Mouse (Mus musculus): ENCODE data around the gene Ccdc84.
A peak's percentile ranks its signal among the peaks of the same experiment; 100 is the strongest.
"Not testable (repeated sequence)": the region's sequence is repeated elsewhere in the genome, so short reads cannot be mapped to it uniquely, and the experiment has no call there.

Gene Ccdc84

GRCm38 (mm10) chr9:44408693-44409092 is 9.7 kb downstream of the Ccdc84 start:
- not testable (repeated sequence) for DNase-seq (ENCODE audit: low spot score)

- no peak for DNase-seq (ENCODE audit: low spot score)
Measured at GRCm38 (mm10) chr9:44407752-44408097, 10.6 kb downstream of the Ccdc84 start.

GRCm38 (mm10) chr9:44406906-44407751 is 11.2 kb downstream of the Ccdc84 start, which contains the start of the genes Rps25 and Trappc4:
Gene Rps25, plus strand, starts transcription at chr9:44407139.
Gene Trappc4, minus strand, starts transcription at chr9:44407600.
- DNase-seq (ENCODE audit: low spot score): peak; percentile 94

GRCm38 (mm10) chr9:44405011-44405410 is 13.4 kb downstream of the Ccdc84 start:
- DNase-seq (ENCODE audit: low spot score): no peak

- DNase-seq (ENCODE audit: low spot score): no peak
Measured at GRCm38 (mm10) chr9:44401081-44401480, 17.3 kb downstream of the Ccdc84 start.

- DNase-seq (ENCODE audit: low spot score): no peak
Measured at GRCm38 (mm10) chr9:44399795-44400114, 18.6 kb downstream of the Ccdc84 start.

- no peak for DNase-seq (ENCODE audit: low spot score)
Measured at GRCm38 (mm10) chr9:44399114-44399794, 19.1 kb downstream of the Ccdc84 start.

- no peak for DNase-seq (ENCODE audit: low spot score)
Measured at GRCm38 (mm10) chr9:44398551-44398950, 19.8 kb downstream of the Ccdc84 start.

GRCm38 (mm10) chr9:44398087-44398486 is 20.3 kb downstream of the Ccdc84 start:
- no peak for DNase-seq (ENCODE audit: low spot score)

- DNase-seq (ENCODE audit: low spot score): peak; percentile 99
Measured at GRCm38 (mm10) chr9:44396684-44397411, 21.5 kb downstream of the Ccdc84 start, which contains the start of gene Slc37a4. Gene Slc37a4, plus strand, starts transcription at chr9:44396852.

- peak; percentile 68 for DNase-seq (ENCODE audit: low spot score)
Measured at GRCm38 (mm10) chr9:44391466-44391865, 26.9 kb downstream of the Ccdc84 start.

GRCm38 (mm10) chr9:44389273-44389672 is 29.1 kb downstream of the Ccdc84 start:
- peak; percentile 54 for DNase-seq (ENCODE audit: low spot score)

- DNase-seq (ENCODE audit: low spot score): no peak
Measured at GRCm38 (mm10) chr9:44387221-44387620, 31.1 kb downstream of the Ccdc84 start.

- DNase-seq (ENCODE audit: low spot score): no peak
Measured at GRCm38 (mm10) chr9:44384596-44384995, 33.8 kb downstream of the Ccdc84 start.

GRCm38 (mm10) chr9:44379862-44380261 is 38.5 kb downstream of the Ccdc84 start:
- no peak for DNase-seq (ENCODE audit: low spot score)

- DNase-seq (ENCODE audit: low spot score): peak; percentile 99
Measured at GRCm38 (mm10) chr9:44379054-44379834, 39.1 kb downstream of the Ccdc84 start, which contains the start of gene Hyou1. Gene Hyou1, plus strand, starts transcription at chr9:44379490.

GRCm38 (mm10) chr9:44378153-44378730 is 40.1 kb downstream of the Ccdc84 start:
- no peak for DNase-seq (ENCODE audit: low spot score)

GRCm38 (mm10) chr9:44377335-44377734 is 41.0 kb downstream of the Ccdc84 start:
- DNase-seq (ENCODE audit: low spot score): not testable (repeated sequence)

GRCm38 (mm10) chr9:44376141-44376540 is 42.2 kb downstream of the Ccdc84 start:
- no peak for DNase-seq (ENCODE audit: low spot score)

GRCm38 (mm10) chr9:44373386-44373785 is 45.0 kb downstream of the Ccdc84 start:
- no peak for DNase-seq (ENCODE audit: low spot score)

- DNase-seq (ENCODE audit: low spot score): no peak
Measured at GRCm38 (mm10) chr9:44364480-44364879, 53.9 kb downstream of the Ccdc84 start.

Measured in lung, postnatal 25 days (tissue).